Mouse (Mus musculus) liver, embryonic 15.5 days (tissue): ENCODE data around the gene Ndrg3. TPM values are rescaled to one million over a fixed set of nuclear protein-coding genes. Genes with fewer than 3 reads are reported as not detected.

Experiments used
- ATAC-seq: fragments of 200-750 bp; cut with Nextera tagmentation; 2 replicates; pipeline ENCODE4 v1.8.0; 2017; ENCODE audit warnings: moderate number of reproducible peaks, mild to moderate bottlenecking, moderate library complexity; ENCODE audit not compliant: insufficient read depth
- H3K27ac ChIP-seq: fragments of 300-500 bp; sonication (generic); replicated peaks from 2 replicates; pipeline ENCODE4 v1.5.1; 2015; ENCODE audit warnings: mild to moderate bottlenecking, inconsistent platforms
- H3K27me3 ChIP-seq: fragments of 300-500 bp; sonication (generic); 2 replicates; pipeline ENCODE4 v1.6.1; 2015; ENCODE audit warnings: mild to moderate bottlenecking, inconsistent platforms
- H3K36me3 ChIP-seq: fragments of 300-500 bp; sonication (generic); replicated peaks from 2 replicates; pipeline ENCODE4 v1.6.1; 2015; ENCODE audit warnings: moderate library complexity, mild to moderate bottlenecking, inconsistent platforms
- H3K4me1 ChIP-seq: fragments of 300-500 bp; sonication (generic); replicated peaks from 2 replicates; pipeline ENCODE4 v1.6.1; 2015; ENCODE audit warnings: inconsistent platforms
- H3K4me2 ChIP-seq: fragments of 300-500 bp; sonication (generic); 2 replicates; pipeline ENCODE4 v1.6.1; 2015; ENCODE audit warnings: moderate library complexity, mild to moderate bottlenecking, inconsistent platforms
- H3K4me3 ChIP-seq: fragments of 300-500 bp; sonication (generic); replicated peaks from 2 replicates; pipeline ENCODE4 v1.5.1; 2015; ENCODE audit warnings: mild to moderate bottlenecking, inconsistent platforms
- H3K9ac ChIP-seq: fragments of 300-500 bp; sonication (generic); 2 replicates; pipeline ENCODE4 v1.6.1; 2015; ENCODE audit warnings: moderate library complexity, mild to moderate bottlenecking, inconsistent platforms
- H3K9me3 ChIP-seq: fragments of 300-500 bp; sonication (generic); replicated peaks from 2 replicates; pipeline ENCODE4 v1.6.1; 2016; ENCODE audit warnings: inconsistent platforms
- WGBS: fragments of 180-500 bp; shearing (Covaris S2); methylation state at CpG from one replicate; pipeline ENCODE4 v1.1.7; 2015; ENCODE audit warnings: mixed read lengths; ENCODE audit not compliant: insufficient replicate concordance; 5-methylcytosine and 5-hydroxymethylcytosine counted together
- polyA plus RNA-seq: library from polyadenylated mRNA; unstranded; fragments of >200 nt; fragmentation: Nextera tagmentation; extraction: Ambion mirVana; gene quantifications from 2 replicates; pipeline ENCODE4 v1.2.1, GENCODE M21; 2015

Gene Ndrg3
- polyA plus RNA-seq, 1 experiment from 2014 or later: 32.9 TPM

DNA sequence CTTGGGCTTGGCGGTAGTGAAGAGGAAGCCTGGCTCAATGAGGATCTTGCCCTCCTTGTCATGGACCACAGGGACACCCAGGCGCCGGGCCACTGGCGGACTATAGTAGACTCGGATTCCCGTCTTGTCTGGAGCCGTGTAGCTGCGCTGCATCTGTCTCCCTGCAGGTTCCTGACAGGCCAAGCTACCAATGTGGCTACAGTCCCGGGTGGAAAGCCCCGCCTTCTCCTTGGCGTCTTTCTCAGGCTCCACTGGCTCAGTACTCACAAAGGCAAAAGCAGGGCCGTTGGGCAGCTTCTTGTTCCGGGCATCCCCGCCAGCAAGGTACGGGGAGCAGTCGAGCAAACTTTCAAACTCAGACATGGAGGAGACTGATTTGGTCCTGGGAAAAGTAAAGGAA, 29.3 kb upstream of the Ndrg3 start:
- no peak overlapping the region for H3K4me2 ChIP-seq
- H3K9ac ChIP-seq: no peak overlapping the region
- 91% methylated on average over 16 of the region's 16 CpGs for WGBS
- no peaks in the 10 kb centered on the region for H3K27me3 ChIP-seq
- H3K4me1 ChIP-seq: peaks cover 7% of the 10 kb centered on the region
- peaks cover 98% of the 10 kb centered on the region for H3K36me3 ChIP-seq
- no peak for ATAC-seq
- no peaks in the 10 kb centered on the region; the same call in 1 of the 2 replicates for H3K9me3 ChIP-seq
- no peak overlapping the region for H3K4me3 ChIP-seq
- no peak overlapping the region for H3K27ac ChIP-seq

- Histone ChIP-seq H3K36me3 (peaks cover 82% of the 10 kb centered on the region), H3K9ac (no peak overlapping the region), H3K4me1 (peaks cover 15% of the 10 kb centered on the region), H3K27ac (no peak overlapping the region), H3K4me3 (no peak overlapping the region), H3K27me3 (no peaks in the 10 kb centered on the region), H3K4me2 (no peak overlapping the region), H3K9me3 (no peaks in the 10 kb centered on the region)
- ATAC-seq: no peak
- WGBS: 88% methylated on average over 4 of the region's 4 CpGs
Measured at GRCm38 (mm10) chr2:157019228-157019627, 27.4 kb upstream of the Ndrg3 start.

GRCm38 (mm10) chr2:157016529-157017270, 24.8 kb upstream of the Ndrg3 start:
- Histone ChIP-seq H3K9ac (no peak overlapping the region), H3K9me3 (no peaks in the 10 kb centered on the region), H3K4me2 (no peak overlapping the region), H3K4me1 (peaks cover 26% of the 10 kb centered on the region), H3K27ac (no peak overlapping the region), H3K27me3 (no peaks in the 10 kb centered on the region), H3K36me3 (peaks cover 59% of the 10 kb centered on the region), H3K4me3 (no peak overlapping the region)
- ATAC-seq: no peak
- 70% methylated on average over 18 of the region's 18 CpGs for WGBS

DNA sequence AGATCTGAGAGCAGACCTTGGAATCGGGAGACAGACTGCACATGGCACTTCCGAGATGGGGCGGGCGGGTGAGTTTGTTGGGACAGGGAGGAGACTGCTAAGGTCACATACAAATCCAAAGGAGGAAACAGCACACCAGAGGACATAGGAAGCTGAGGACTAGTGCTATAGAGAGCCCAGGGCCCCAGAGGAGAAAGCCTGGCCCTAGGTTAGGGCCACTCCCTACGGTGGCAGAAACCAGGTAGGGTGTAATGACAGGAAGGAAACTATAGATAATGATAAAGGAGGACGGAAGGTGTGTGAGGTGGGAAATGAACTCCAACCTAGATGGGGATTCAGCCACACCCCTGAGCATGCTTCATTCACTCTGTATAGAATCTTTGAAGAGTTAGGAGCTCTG, 20.5 kb upstream of the Ndrg3 start:
- Histone ChIP-seq H3K9me3 (no peaks in the 10 kb centered on the region), H3K4me3 (no peak overlapping the region), H3K9ac (no peak overlapping the region), H3K4me2 (no peak overlapping the region), H3K4me1 (peaks cover 45% of the 10 kb centered on the region), H3K27me3 (no peaks in the 10 kb centered on the region), H3K36me3 (peaks cover 15% of the 10 kb centered on the region), H3K27ac (no peak overlapping the region)
- 58% methylated on average over 6 of the region's 6 CpGs for WGBS
- no peak for ATAC-seq

- ATAC-seq: no peak
- H3K27ac ChIP-seq: no peak overlapping the region
- no peaks in the 10 kb centered on the region for H3K9me3 ChIP-seq
- no peak overlapping the region for H3K9ac ChIP-seq
- no peaks in the 10 kb centered on the region; the same call in 1 of the 2 replicates for H3K36me3 ChIP-seq
- H3K4me3 ChIP-seq: no peak overlapping the region
- H3K4me2 ChIP-seq: no peak overlapping the region
- no peaks in the 10 kb centered on the region for H3K27me3 ChIP-seq
- WGBS: 22% methylated on average over 11 of the region's 11 CpGs
- H3K4me1 ChIP-seq: peaks cover 46% of the 10 kb centered on the region
Measured at GRCm38 (mm10) chr2:157010634-157011310, 18.9 kb upstream of the Ndrg3 start.

DNA sequence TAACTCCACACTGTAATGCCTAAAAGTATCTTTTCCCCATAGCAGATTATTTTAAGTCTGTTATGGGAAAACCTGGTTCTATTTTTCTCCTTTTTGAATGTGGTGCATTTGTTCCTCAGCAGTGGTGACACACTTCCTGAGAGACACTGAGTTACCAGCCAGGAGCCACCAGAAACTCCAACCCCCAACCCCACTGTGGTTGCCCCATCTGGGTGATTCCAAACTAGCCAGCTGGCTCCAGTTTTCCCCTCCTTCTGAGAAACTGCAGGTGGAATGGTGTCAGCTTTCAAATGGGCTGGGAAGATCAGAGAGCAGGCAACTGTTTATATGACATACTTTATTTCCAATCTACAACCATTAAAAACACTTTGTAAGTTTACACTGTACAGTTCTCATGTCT, 18.3 kb upstream of the Ndrg3 start:
- no peak for ATAC-seq
- Histone ChIP-seq H3K36me3 (peaks cover 6% of the 10 kb centered on the region), H3K4me3 (no peak overlapping the region), H3K27me3 (no peaks in the 10 kb centered on the region), H3K4me2 (no peak overlapping the region), H3K27ac (no peak overlapping the region), H3K4me1 (peaks cover 47% of the 10 kb centered on the region), H3K9me3 (no peaks in the 10 kb centered on the region), H3K9ac (no peak overlapping the region)

- Histone ChIP-seq H3K4me1 (peaks cover 54% of the 10 kb centered on the region), H3K9me3 (no peaks in the 10 kb centered on the region), H3K4me3 (no peak overlapping the region), H3K9ac (no peak overlapping the region), H3K4me2 (no peak overlapping the region), H3K27me3 (no peaks in the 10 kb centered on the region), H3K27ac (no peak overlapping the region), H3K36me3 (peaks cover 22% of the 10 kb centered on the region)
- ATAC-seq: no peak
Measured at GRCm38 (mm10) chr2:157008509-157008908, 16.7 kb upstream of the Ndrg3 start.

DNA sequence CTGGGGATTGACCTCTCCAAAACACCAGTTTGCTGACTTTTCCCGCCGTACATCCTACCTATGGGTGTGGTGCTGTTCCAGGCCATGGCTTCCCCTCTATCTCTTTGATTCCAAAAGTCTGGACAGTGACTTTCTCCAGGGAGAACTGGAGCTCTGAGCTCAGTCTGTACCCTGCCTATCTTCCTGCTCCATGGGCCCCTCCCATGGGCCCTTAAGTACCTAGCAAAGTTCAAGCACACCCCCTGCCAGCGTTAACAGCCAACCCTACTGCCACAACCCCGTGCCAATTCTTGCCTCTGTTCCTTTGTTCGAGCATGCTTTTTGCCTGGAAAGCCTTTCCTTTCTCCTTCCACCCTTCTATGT, 15.4 kb upstream of the Ndrg3 start:
- H3K4me1 ChIP-seq: peaks cover 49% of the 10 kb centered on the region
- H3K4me3 ChIP-seq: peak overlapping the region; percentile 79
- WGBS: 28% methylated on average over 5 of the region's 5 CpGs
- peak overlapping the region; percentile 78 for H3K4me2 ChIP-seq
- H3K27ac ChIP-seq: peak overlapping the region; percentile 88
- peak overlapping the region; percentile 88 for H3K9ac ChIP-seq
- no peaks in the 10 kb centered on the region for H3K9me3 ChIP-seq
- peaks cover 35% of the 10 kb centered on the region for H3K36me3 ChIP-seq
- ATAC-seq: no peak
- H3K27me3 ChIP-seq: no peaks in the 10 kb centered on the region

DNA sequence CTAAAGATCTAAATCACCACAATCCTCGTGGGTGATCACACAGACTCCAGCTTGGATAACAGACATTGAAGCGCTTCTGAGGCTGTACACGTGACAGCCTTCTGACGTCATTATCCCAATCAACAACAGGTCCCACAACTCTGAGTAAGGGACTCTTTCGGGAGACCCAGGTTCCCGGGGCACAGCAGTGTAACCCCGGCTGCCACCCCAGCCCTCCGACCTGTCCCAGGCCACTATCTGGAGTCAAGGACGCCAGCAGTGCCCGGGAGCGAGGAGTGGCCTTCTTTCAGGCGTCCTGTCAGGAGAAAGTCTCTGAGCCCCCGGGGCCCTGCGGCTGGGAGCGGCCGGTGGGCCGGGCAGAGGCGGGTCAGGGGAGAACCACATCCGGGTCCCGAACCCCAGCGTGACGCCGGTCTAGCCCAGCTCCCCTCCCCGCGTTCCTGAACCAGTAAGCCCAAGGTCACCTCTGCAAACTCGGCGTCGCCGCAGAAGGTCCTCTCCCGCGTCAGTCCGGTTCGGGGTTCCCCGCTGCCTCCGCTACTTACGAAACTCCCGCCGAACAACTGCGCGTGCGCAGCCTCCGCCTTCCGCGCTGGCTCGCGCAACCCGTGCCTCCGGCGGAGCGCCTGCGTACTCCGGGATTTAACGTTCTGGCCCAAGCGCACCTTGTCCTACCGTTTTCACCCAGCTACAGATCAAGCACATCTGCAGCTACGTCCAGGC, 14.8 kb upstream of the Ndrg3 start, which contains the start of gene Dsn1:
Dsn1 (minus strand) TSS at position 644 of the 723 bp plus-strand sequence.
- Histone ChIP-seq H3K27me3 (no peaks in the 10 kb centered on the region), H3K27ac (peak within 1 kb of the TSS; percentile 88)
- under 1% methylated on average over 56 of the region's 56 CpGs for WGBS

GRCm38 (mm10) chr2:157002321-157002720, 10.5 kb upstream of the Ndrg3 start:
- H3K4me2 ChIP-seq: no peak overlapping the region
- no peaks in the 10 kb centered on the region for H3K27me3 ChIP-seq
- ATAC-seq: no peak
- peaks cover 84% of the 10 kb centered on the region for H3K36me3 ChIP-seq
- H3K9me3 ChIP-seq: no peaks in the 10 kb centered on the region
- peaks cover 26% of the 10 kb centered on the region for H3K4me1 ChIP-seq
- no peak overlapping the region for H3K9ac ChIP-seq
- no peak overlapping the region for H3K27ac ChIP-seq
- no peak overlapping the region for H3K4me3 ChIP-seq
- WGBS: 93% methylated on average over 4 of the region's 4 CpGs

More for the DNA sequence above, 14.8 kb upstream of the Ndrg3 start, which contains the start of gene Dsn1:
- Histone ChIP-seq H3K4me2 (peak within 1 kb of the TSS; percentile 78), H3K4me1 (peaks cover 45% of the 10 kb centered on the region), H3K9me3 (no peaks in the 10 kb centered on the region), H3K9ac (peak within 1 kb of the TSS; percentile 88), H3K36me3 (peaks cover 40% of the 10 kb centered on the region), H3K4me3 (peak within 1 kb of the TSS; percentile 79)
- peak; percentile 84 for ATAC-seq

- Histone ChIP-seq H3K4me1 (0 out of 2 replicates have a peak, but pooled peaks cover 3% of the 10 kb centered on the region), H3K9me3 (no peaks in the 10 kb centered on the region), H3K27me3 (no peaks in the 10 kb centered on the region), H3K4me2 (no peak overlapping the region), H3K36me3 (peaks cover 98% of the 10 kb centered on the region), H3K4me3 (no peak overlapping the region), H3K9ac (no peak overlapping the region), H3K27ac (no peak overlapping the region)
- 89% methylated on average over 5 of the region's 5 CpGs for WGBS
- no peak for ATAC-seq
Measured at GRCm38 (mm10) chr2:156998263-156998662, 6.4 kb upstream of the Ndrg3 start.
